Mouse (Mus musculus) left cerebral cortex, postnatal 4 days (tissue): ENCODE measurements at regions not wholly inside any gene's neighbourhood (a gene's known extent, or its start where the extent isn't known, plus 50 kb on each side); places are given as distances from the start of the nearest gene placed in this dataset.

Source experiments
- DNase-seq: peaks from one replicate; pipeline ENCODE4 v3.0.0-alpha.2; 2022
- intact Hi-C: fragments of 180-260 bp; cut with DNase I; formaldehyde crosslinking; loops from one replicate; pipeline ENCODE4 v1.15.1; 2025

GRCm38 (mm10) chr9:41699031-41699430 is 425.1 kb downstream of the Sorl1 start:
- intact Hi-C loops: loop anchor here (10.0 kb wide), 1 partner anchor 84 kb away; no protein-coding TSS in a partner anchor
- no peak for DNase-seq

- intact Hi-C loops: loop anchor here (10.0 kb wide), 1 partner anchor 83 kb away; no protein-coding TSS in a partner anchor
Measured at GRCm38 (mm10) chr9:41697611-41698467, 426.3 kb downstream of the Sorl1 start.

GRCm38 (mm10) chr9:41697160-41697559 is 426.9 kb downstream of the Sorl1 start:
- intact Hi-C loops: loop anchor here (10.0 kb wide), 1 partner anchor 82 kb away; no protein-coding TSS in a partner anchor
- no peak for DNase-seq

More at GRCm38 (mm10) chr9:41697611-41698467, 426.3 kb downstream of the Sorl1 start:
- DNase-seq: peak; percentile 45

- intact Hi-C loops: no loop called here
- no peak for DNase-seq
Measured at GRCm38 (mm10) chr9:41682911-41683310, 441.2 kb downstream of the Sorl1 start.

- intact Hi-C loops: no loop called here
- DNase-seq: peak; percentile 5
Measured at GRCm38 (mm10) chr9:41675656-41676055, 448.4 kb downstream of the Sorl1 start.

- no peak for DNase-seq
- intact Hi-C loops: no loop called here
Measured at GRCm38 (mm10) chr9:41672958-41673357, 451.1 kb downstream of the Sorl1 start.

GRCm38 (mm10) chr9:41668741-41669140 is 455.4 kb downstream of the Sorl1 start:
- intact Hi-C loops: no loop called here
- no peak for DNase-seq

GRCm38 (mm10) chr9:41665000-41665685 is 459.0 kb downstream of the Sorl1 start:
- intact Hi-C loops: no loop called here
- peak; percentile 81 for DNase-seq

GRCm38 (mm10) chr9:41660576-41660975 is 463.5 kb downstream of the Sorl1 start:
- intact Hi-C loops: no loop called here
- no peak for DNase-seq

- intact Hi-C loops: no loop called here
- no peak for DNase-seq
Measured at GRCm38 (mm10) chr9:41660011-41660410, 464.1 kb downstream of the Sorl1 start.

- no peak for DNase-seq
- intact Hi-C loops: no loop called here
Measured at GRCm38 (mm10) chr9:41631564-41632205, 470.2 kb upstream of the Ubash3b start.

- DNase-seq: no peak
- intact Hi-C loops: no loop called here
Measured at GRCm38 (mm10) chr9:41621341-41621740, 459.8 kb upstream of the Ubash3b start.

GRCm38 (mm10) chr9:41614002-41614401 is 452.5 kb upstream of the Ubash3b start:
- intact Hi-C loops: loop anchor here (5.0 to 10.0 kb wide), 2 partner anchors 81 to 123 kb away; no protein-coding TSS in a partner anchor
- no peak for DNase-seq

- intact Hi-C loops: loop anchor here (5.0 to 10.0 kb wide), 2 partner anchors 82 to 124 kb away; no protein-coding TSS in a partner anchor
- DNase-seq: no peak
Measured at GRCm38 (mm10) chr9:41612802-41613550, 451.5 kb upstream of the Ubash3b start.

GRCm38 (mm10) chr9:41612452-41612795 is 450.9 kb upstream of the Ubash3b start:
- intact Hi-C loops: loop anchor here (5.0 to 10.0 kb wide), 2 partner anchors 82 to 125 kb away; no protein-coding TSS in a partner anchor
- no peak for DNase-seq

- peak; percentile 75 for DNase-seq
- intact Hi-C loops: loop anchor here (5.0 to 10.0 kb wide), 2 partner anchors 83 to 126 kb away; no protein-coding TSS in a partner anchor
Measured at GRCm38 (mm10) chr9:41611534-41612451, 450.3 kb upstream of the Ubash3b start.

GRCm38 (mm10) chr9:41610347-41610746 is 448.9 kb upstream of the Ubash3b start:
- DNase-seq: no peak
- intact Hi-C loops: loop anchor here (5.0 to 10.0 kb wide), 2 partner anchors 84 to 127 kb away; no protein-coding TSS in a partner anchor

GRCm38 (mm10) chr9:41606136-41606535 is 444.6 kb upstream of the Ubash3b start:
- no peak for DNase-seq
- intact Hi-C loops: no loop called here

GRCm38 (mm10) chr9:41604916-41605315 is 443.4 kb upstream of the Ubash3b start:
- intact Hi-C loops: no loop called here
- DNase-seq: no peak
